Mouse (Mus musculus) thymus, adult 2 months (tissue): Measurements from ENCODE around the gene Troap.

Source experiments
- CTCF ChIP-seq: fragments of 200-500 bp; IDR thresholded peaks from 2 replicates; pipeline ENCODE4 v1.5.1; 2012; ENCODE audit warnings: mild to moderate bottlenecking, control low read depth, low read length, moderate library complexity, borderline replicate concordance; ENCODE audit not compliant: control insufficient read depth, poor library complexity, insufficient read depth; ENCODE audit errors: extremely low read depth
- POLR2A ChIP-seq: fragments of 200-500 bp; IDR thresholded peaks from 2 replicates; pipeline ENCODE4 v1.6.1; 2012; ENCODE audit warnings: mild to moderate bottlenecking, low read length, control low read depth, moderate library complexity; ENCODE audit not compliant: control insufficient read depth, poor library complexity, insufficient read depth; ENCODE audit errors: extremely low read depth

DNA sequence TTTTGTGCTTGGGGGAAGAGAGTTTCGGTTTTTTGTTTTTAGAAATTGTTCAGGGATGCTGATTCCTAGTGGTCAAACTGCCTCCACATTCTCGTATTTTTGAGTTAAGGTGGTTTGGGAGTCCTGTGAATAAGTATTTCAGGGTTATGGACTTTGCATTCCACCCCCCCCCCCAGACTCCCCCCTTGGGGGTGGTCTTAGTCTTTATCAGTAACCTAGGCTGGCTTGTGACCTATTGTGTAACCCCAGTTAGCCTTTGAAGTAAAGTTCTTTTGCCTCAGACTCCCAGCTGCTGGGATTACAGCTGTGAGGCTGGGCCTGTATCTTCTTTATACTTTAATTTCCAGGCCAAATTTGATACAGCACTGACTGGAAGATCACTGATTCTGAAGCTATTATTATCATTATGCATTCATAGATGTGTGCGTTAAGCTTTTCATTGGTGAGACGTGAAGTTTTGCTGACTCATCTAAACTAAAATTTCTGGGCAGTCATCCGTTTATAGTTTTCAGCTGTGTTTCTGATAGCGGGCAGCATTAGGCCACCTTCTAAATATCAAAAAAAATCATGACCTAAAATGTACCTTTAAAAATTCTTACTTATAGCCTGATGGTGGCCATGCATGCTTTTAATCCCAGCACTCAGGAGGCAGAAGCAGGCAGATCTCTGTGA lies 53.6 kb downstream of the Troap start:
- no peak for TF ChIP-seq POLR2A
- TF ChIP-seq CTCF: no peak
